Mouse (Mus musculus) lung, adult 2 months (tissue): ENCODE measurements around the gene Dxo.
A peak's percentile ranks its signal among the peaks of the same experiment; 100 is the strongest.

Experiments
- CTCF ChIP-seq: fragments of 200-500 bp; IDR thresholded peaks from 2 replicates; pipeline ENCODE4 v1.5.1; 2011; ENCODE audit warnings: mild to moderate bottlenecking, low read length, control low read depth; ENCODE audit not compliant: insufficient read depth
- POLR2A ChIP-seq: fragments of 200-500 bp; IDR thresholded peaks from 2 replicates; pipeline ENCODE4 v1.6.1; 2011; ENCODE audit warnings: low read depth, mild to moderate bottlenecking, control low read depth, low read length, borderline replicate concordance; ENCODE audit errors: extremely low read depth

DNA sequence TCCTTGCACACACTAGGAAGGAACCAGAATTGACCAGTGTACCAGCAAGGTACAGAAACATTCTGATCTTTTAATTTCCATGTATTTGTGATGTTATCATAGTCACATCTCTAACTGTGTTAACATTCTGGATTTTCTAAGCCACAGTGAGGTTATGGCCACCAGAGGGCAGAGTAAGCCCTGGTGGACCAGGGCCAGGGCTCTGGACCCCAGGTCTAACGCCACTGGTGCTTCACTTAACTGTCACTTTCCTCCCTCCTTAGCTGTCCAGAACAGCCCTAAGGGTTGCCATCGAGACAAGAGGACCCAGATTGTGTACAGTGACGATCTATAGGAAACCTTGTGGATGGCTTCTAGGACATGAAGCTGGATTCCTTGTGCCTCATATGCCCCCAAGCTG is 19.0 kb downstream of the Dxo start:
- TF ChIP-seq CTCF (peak; percentile 81), POLR2A (no peak)
